Comparison of ENCODE assay signal across 22 mouse cellular contexts in genomic region chr8:78046691-78047090, GRCm38 (mm10).
A peak's percentile ranks its signal among the peaks of the same experiment; 100 is the strongest.
DNase-seq lines count a peak whose midpoint lies in the region; ATAC-seq and TF ChIP-seq lines count a peak whose summit lies in the region.
"Had no signal": no experiment of that assay in that cellular context is flagged by ENCODE, and none has a peak within 500 bp of the region (broad histone marks: within the 10 kb centered on the region; RNA-seq: fewer than 3 reads in every experiment).

No protein-coding gene starts in this region.

- WGBS in lung, postnatal 0 days: 67% methylated on average over 3 of the region's 3 CpGs

- no peak for TF ChIP-seq CTCF in layer of hippocampus, adult 2 months (conservative IDR thresholded peaks at IDR 0.05)
- TF ChIP-seq CTCF in lung, postnatal 0 days (IDR thresholded peaks at IDR 0.05): no peak

- peak; percentile 93 for TF ChIP-seq EP300 in lung, postnatal 0 days (IDR thresholded peaks at IDR 0.05)

- peak overlapping the region; percentile 68; the same call in 1 of the 2 replicates for H3K27ac ChIP-seq in layer of hippocampus, adult 2 months
- H3K27ac ChIP-seq in lung, postnatal 0 days (ENCODE audit: low read length): peak overlapping the region; percentile 57; the same call in 1 of the 2 replicates
- H3K27ac ChIP-seq: embryonic facial prominence, embryonic 12.5 days; forebrain, embryonic 10.5 days; kidney, embryonic 15.5 days; limb, embryonic 12.5 days had no signal

- H3K9ac ChIP-seq in lung, postnatal 0 days (replicated peaks; ENCODE audit: low read depth): no peak overlapping the region
- H3K9ac ChIP-seq: embryonic facial prominence, embryonic 12.5 days; kidney, embryonic 15.5 days; limb, embryonic 12.5 days had no signal

- no peaks in the 10 kb centered on the region for H3K27me3 ChIP-seq in lung, postnatal 0 days (replicated peaks; ENCODE audit: insufficient read depth, low read length)
- H3K27me3 ChIP-seq: embryonic facial prominence, embryonic 12.5 days; kidney, embryonic 15.5 days; limb, embryonic 12.5 days had no signal

- DNase-seq in heart, adult 18-20 months: peak; percentile 61 to 73
- no peak for DNase-seq in heart, postnatal 14 days
- no peak for DNase-seq in layer of hippocampus, adult 2 months (ENCODE audit: low spot score in 2 of 2)
- no peak for DNase-seq in layer of hippocampus, adult 8-10 months (ENCODE audit: low spot score in 2 of 2)
- peak; percentile 88 for DNase-seq in lung, postnatal 0 days (ENCODE audit: low spot score)
- no peak for DNase-seq in lung, adult 18-20 months
- peak; percentile 43 for DNase-seq in fat pad, adult 2 months (ENCODE audit: extremely low read depth, low read depth, low spot score)
- DNase-seq: adrenal gland, postnatal 10 days; cerebellum, adult 11-12 months; cerebellum, adult 9-11 months; embryo, embryonic 11 days; gastrocnemius, postnatal 10 days; kidney, adult 18-20 months; kidney, postnatal 25 days; midbrain, embryonic 14.5 days had no signal

- H3K9me3 ChIP-seq in lung, postnatal 0 days (ENCODE audit: low read length): no peaks in the 10 kb centered on the region
- H3K9me3 ChIP-seq: kidney, embryonic 15.5 days; limb, embryonic 12.5 days had no signal

- no peak overlapping the region for H3K4me2 ChIP-seq in lung, postnatal 0 days (replicated peaks; ENCODE audit: low read depth, low read length)
- H3K4me2 ChIP-seq: embryonic facial prominence, embryonic 12.5 days; kidney, embryonic 15.5 days; limb, embryonic 12.5 days had no signal

- ATAC-seq in lung, postnatal 0 days: peak; percentile 90
- ATAC-seq: forebrain, embryonic 16.5 days; hindbrain, embryonic 16.5 days; Patski had no signal

- H3K4me1 ChIP-seq in lung, postnatal 0 days (ENCODE audit: insufficient read depth, low read depth, low read length): no peaks in the 10 kb centered on the region
- H3K4me1 ChIP-seq: embryonic facial prominence, embryonic 12.5 days; forebrain, embryonic 10.5 days; kidney, embryonic 15.5 days; limb, embryonic 12.5 days had no signal

- no peaks in the 10 kb centered on the region for H3K36me3 ChIP-seq in lung, postnatal 0 days (ENCODE audit: insufficient read depth, low read length)
- H3K36me3 ChIP-seq: embryonic facial prominence, embryonic 12.5 days; forebrain, embryonic 10.5 days; kidney, embryonic 15.5 days; limb, embryonic 12.5 days had no signal

- H3K4me3 ChIP-seq in layer of hippocampus, adult 2 months: no peak overlapping the region
- H3K4me3 ChIP-seq in lung, postnatal 0 days (ENCODE audit: low read depth, low read length): no peak overlapping the region
- H3K4me3 ChIP-seq: embryonic facial prominence, embryonic 12.5 days; forebrain, embryonic 10.5 days; kidney, embryonic 15.5 days; limb, embryonic 12.5 days had no signal

- intact Hi-C loops in heart, postnatal 14 days (cut with DNase I): loop anchor here (5.0 kb wide), 1 partner anchor 414 kb away; no protein-coding TSS in a partner anchor

Comparison
In these comparisons a context has a peak if more than half of its experiments do, and no peak if none do; other contexts are left out.
1. DNase-seq: peak in heart, adult 18-20 months (2 of 2), lung, postnatal 0 days (single experiment) and fat pad, adult 2 months (single experiment); none in heart, postnatal 14 days (0 of 2), layer of hippocampus, adult 2 months (0 of 2), layer of hippocampus, adult 8-10 months (0 of 2) and lung, adult 18-20 months (0 of 2).